Mouse (Mus musculus) 416B (cell line): ENCODE data around the gene Ppp1r13l.

Experiments
- DNase-seq: peaks from one replicate; pipeline ENCODE4 v3.0.0; 2011; ENCODE audit warnings: low read depth

Ppp1r13l gene

GRCm38 (mm10) chr7:19413525-19413924 lies 54.0 kb downstream of the Ppp1r13l start:
- DNase-seq: no peak

- DNase-seq: peak; percentile 73
These were observed 57.0 kb downstream of the Ppp1r13l start for GRCm38 (mm10) chr7:19416590-19416989.

- DNase-seq: no peak
These were observed 60.6 kb downstream of the Ppp1r13l start for GRCm38 (mm10) chr7:19420121-19420520.

GRCm38 (mm10) chr7:19420821-19421636 lies 61.5 kb downstream of the Ppp1r13l start:
- no peak for DNase-seq

- DNase-seq: no peak
These were observed 63.5 kb downstream of the Ppp1r13l start for GRCm38 (mm10) chr7:19423083-19423482.

- no peak for DNase-seq
These were observed 64.5 kb downstream of the Ppp1r13l start for GRCm38 (mm10) chr7:19424051-19424450.

- DNase-seq: no peak
These were observed 66.8 kb downstream of the Ppp1r13l start for GRCm38 (mm10) chr7:19426349-19426748.

- no peak for DNase-seq
These were observed 67.3 kb downstream of the Ppp1r13l start for GRCm38 (mm10) chr7:19426888-19427287.
